Mouse (Mus musculus) C2C12 (cell line): ENCODE results near the gene H2-T24.
"Not testable (repeated sequence)": the region's sequence is repeated elsewhere in the genome, so short reads cannot be mapped to it uniquely, and the experiment has no call there.

Source experiments
- CTCF ChIP-seq: IDR thresholded peaks from one replicate; pipeline ENCODE4 v1.5.1; 2011; ENCODE audit not compliant: control insufficient read depth, insufficient read depth, insufficient read length
- MAX ChIP-seq: IDR thresholded peaks from one replicate; pipeline ENCODE4 v1.6.1; 2011; ENCODE audit warnings: mild to moderate bottlenecking, control low read depth
- MYOD1 ChIP-seq: IDR thresholded peaks from one replicate; pipeline ENCODE4 v1.6.1; 2011; ENCODE audit warnings: low read depth; ENCODE audit not compliant: control insufficient read depth, insufficient read length
- MYOG ChIP-seq: IDR thresholded peaks from one replicate; pipeline ENCODE4 v1.6.1; 2011; ENCODE audit not compliant: control insufficient read depth, insufficient read length; ENCODE audit errors: extremely low read depth
- USF1 ChIP-seq: IDR thresholded peaks from one replicate; pipeline ENCODE4 v1.6.1; 2011; ENCODE audit warnings: low read depth, mild to moderate bottlenecking, control low read depth, moderate library complexity

DNA sequence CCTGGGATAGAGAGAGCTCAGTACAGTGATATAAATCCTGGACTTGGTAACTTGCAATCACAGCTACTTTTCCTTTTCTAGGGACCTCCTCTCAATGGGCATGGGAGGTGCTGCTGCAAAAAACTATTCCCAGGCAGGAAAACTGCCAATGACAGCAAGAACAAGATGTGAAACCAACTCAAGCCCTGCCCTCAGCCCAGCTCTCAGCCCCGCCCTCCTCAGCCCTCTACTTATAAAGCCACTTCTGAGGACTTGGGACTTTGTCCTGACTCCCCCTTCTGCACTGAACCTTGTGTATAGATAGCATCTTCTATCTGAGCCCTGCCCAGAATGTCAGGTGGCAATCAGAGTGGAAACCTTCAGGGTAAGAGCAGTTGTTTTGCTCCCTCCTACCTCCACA, 38.0 kb upstream of the H2-T24 start, which contains the start of gene Gm11127:
- TF ChIP-seq CTCF, MAX, MYOG, MYOD1, USF1: not testable (repeated sequence)
